Mouse (Mus musculus): Measurements from ENCODE around the gene Galt.
A peak's percentile ranks its signal among the peaks of the same experiment; 100 is the strongest.
"Not testable (repeated sequence)": the region's sequence is repeated elsewhere in the genome, so short reads cannot be mapped to it uniquely, and the experiment has no call there.

Galt gene

DNA sequence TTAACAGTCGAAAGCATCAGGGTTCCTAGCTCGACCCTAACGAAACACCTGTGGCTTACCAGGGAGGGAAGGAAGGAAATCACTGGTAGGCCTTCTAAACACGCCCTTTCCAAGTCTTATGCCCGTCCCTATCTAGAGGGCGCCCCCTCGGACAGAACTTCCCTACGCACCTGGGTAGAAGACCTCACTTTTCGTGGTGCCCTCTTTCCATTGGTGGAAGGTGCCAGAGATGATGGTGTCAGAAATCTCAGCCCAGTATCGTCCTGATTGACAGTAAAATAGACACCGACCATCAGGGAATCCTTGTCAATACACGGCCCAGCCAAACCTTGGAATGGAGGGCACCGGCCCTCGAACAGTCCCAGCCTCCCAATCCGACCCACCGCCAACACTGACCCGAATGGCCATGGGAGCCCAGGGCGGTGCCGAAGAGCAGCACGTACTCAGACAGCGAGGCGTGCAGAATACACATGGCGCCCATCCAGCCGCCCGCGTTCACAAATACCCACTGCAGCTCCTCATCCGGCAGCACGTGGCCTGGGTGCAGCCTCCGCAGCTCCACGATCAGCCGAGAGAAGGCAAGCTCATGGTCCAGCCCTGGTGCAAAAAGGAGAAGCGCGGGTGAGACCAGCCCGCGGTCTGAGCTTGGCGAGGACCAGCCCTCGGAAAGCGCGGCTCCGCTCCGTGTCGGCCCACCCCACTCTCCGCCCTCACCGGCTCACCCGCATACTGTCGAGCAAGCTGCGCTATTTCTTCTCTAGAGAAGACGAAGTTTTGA is 14.5 kb upstream of the Galt start:
- DNase-seq: peak; percentile 33

DNA sequence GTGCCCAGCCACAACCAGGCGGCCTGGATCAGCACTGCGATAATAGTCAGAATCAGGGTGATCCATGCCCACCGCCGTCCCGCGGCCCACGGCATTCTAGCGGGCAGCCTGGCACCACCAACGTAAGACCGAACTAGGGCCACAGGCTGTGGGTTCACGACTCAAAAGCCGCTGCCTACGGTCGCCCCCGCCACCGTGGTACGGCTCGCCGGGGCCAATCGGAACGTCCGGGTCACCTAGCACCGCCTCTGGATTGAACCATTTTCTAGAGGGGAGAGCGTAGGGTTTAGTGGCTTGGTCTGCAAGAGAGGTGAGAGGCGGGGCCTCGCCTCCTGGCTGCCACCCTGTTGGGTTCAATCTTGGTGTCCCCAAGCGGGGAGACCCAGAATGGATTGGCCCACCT is 13.9 kb upstream of the Galt start:
- peak; percentile 97 for DNase-seq

DNA sequence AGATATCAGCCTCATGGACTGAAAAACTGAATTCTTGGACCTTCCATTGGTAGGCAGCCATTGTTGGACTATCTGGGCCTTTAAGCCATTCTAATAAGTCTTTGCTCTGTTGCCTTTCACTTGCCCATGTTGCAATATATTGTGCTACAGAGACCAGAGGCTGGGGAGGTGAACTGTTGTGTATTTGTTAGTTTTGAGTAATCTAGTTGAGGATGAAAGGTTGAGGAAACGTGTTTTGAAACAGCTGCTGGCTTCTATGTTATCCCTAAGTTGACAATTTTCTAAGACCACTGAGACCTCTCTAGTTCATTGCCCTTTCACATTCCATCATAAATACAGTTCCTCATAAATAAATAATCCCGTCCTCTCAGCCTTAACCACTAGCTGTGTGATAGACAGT is 10.9 kb upstream of the Galt start:
- DNase-seq: no peak

DNA sequence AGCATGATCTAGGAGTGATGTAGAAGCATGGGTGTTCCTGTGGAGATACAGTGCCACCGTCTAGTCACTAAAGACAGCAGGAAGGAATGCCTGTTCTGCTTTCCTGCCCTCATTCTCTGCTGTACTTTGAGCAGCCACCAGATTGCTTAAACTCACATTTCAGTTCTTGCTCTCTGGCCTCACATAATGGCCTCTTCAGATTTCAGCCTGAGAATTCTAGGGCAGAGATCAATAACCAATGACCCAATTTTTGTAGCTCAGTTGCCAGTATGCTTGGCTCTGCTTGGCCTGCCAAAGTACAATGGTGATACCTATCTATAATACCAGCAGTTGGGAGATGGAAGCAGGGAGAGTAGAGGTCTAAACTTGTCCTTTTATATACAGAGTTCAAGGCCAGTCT is 10.0 kb upstream of the Galt start:
- no peak for DNase-seq

DNA sequence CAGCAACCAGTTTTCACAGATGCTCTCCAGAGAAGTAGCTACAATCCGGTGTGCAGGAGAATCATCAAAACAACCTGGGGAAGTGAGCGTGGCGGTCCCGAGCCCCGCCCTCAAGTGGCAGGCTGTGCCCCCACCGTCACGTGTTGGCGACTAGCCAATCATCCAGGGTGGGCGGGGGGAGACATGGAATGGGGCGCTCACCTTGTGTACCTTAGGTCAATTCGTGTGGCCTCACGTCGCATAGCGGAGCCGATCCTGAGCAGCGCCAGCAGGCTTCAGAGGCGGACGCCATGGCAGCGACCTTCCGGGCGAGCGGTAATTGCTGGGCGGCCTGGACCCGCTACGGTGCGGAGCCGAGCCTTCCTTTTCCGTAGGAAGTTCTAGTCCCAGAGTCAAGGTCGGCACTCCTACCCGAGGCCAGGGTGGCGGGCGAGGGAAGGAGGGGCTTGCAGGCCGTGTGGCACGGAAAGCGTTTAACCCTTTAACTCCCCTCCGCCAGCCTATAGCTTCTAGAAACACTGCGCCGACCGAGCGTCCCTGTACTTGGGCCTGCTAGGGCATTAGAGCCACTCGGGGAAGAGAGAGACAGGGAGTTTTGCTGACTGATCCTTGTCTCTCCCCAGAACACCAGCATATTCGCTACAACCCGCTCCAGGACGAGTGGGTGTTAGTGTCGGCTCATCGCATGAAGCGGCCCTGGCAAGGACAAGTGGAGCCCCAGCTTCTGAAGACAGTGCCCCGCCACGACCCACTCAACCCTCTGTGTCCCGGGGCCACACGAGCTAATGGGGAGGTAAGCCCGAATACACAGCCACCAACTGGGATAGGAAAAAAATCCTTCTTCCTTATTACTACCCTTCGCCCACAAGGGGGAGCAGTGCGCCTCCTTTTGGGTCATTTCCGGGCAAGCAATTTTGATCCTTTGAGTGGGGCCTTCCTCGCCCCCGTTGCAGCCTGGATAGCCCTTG is 594 bp downstream of the Galt start, which contains the start of gene Sigmar1:
TSS of gene Sigmar1 (minus strand) at position 820 of the 968 bp plus-strand sequence.
- peak; percentile 91 for DNase-seq

GRCm38 (mm10) chr4:41756440-41756839 is 1.4 kb downstream of the Galt start:
- DNase-seq: no peak

DNA sequence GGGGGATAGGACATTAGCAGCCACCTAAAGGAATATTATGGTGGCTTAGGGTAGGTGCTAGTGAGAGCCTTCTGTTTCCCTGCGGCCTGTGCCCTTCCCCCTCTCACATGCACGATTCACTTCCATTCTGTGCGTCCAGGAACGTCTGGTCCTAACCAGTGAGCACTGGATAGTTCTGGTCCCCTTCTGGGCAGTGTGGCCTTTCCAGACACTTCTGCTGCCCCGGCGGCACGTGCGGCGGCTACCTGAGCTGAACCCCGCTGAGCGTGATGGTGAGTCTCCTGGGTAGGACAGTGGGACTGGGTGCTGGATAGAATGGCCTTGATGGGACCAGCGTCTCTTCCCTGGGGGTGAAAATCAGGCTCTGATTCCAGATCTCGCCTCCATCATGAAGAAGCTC is 2.3 kb downstream of the Galt start:
- no peak for DNase-seq

GRCm38 (mm10) chr4:41758021-41758420 is 3.0 kb downstream of the Galt start:
- no peak for DNase-seq

- no peak for DNase-seq
Measured at GRCm38 (mm10) chr4:41758701-41759100, 3.7 kb downstream of the Galt start.

- DNase-seq: no peak
Measured at GRCm38 (mm10) chr4:41759206-41759605, 4.2 kb downstream of the Galt start.

DNA sequence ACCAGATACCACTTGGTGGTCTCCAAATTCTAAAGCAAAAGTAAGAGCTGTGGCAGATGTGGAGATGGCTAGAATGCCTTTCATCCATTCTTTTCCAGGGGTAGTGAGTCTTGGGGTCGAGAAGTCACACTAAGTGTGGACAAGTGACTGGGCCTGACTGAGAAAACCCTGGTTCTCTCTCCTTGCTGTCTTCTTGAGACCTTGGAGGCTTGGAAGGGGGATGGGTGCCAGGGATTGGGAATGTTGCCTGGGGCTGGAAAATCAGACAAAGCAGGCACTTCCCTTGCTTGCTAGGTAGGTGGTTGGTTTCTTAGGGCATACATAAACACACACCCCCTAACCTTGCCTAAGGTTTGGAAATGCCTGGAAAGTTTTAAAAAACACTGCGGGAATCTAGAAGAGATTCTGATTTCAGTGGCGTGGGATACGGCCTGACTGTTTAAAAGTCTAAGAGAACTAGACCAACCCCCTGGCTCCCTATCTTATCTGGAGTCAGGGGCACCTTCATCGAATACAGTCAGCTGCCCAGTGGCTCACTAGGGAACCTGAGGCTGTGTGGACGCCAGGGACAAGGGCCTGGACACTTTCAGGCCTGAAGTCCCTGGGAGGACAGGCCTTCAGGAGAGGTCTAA is 4.7 kb downstream of the Galt start:
- no peak for DNase-seq

GRCm38 (mm10) chr4:41760288-41760721 is 5.3 kb downstream of the Galt start:
- DNase-seq: peak; percentile 91

DNA sequence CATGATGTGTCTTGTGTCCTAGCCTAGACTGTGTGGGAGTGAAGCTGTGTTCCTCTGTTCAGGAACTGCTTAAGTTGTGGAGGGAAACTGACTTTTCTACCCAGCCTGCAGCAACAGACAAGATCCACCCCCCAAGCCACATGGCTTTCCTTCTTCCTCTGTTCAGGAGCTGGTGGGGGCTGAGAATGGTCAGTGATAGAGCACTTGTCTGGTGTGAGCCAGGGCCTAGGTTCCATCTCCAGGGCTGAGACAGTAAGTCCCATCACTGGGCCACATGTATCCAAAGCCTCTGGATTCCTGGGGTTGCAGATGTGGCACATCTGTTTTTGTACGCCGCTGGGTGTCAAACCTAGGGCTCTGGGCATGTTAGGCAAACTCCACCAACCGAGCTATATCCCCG is 5.9 kb downstream of the Galt start:
- no peak for DNase-seq

DNA sequence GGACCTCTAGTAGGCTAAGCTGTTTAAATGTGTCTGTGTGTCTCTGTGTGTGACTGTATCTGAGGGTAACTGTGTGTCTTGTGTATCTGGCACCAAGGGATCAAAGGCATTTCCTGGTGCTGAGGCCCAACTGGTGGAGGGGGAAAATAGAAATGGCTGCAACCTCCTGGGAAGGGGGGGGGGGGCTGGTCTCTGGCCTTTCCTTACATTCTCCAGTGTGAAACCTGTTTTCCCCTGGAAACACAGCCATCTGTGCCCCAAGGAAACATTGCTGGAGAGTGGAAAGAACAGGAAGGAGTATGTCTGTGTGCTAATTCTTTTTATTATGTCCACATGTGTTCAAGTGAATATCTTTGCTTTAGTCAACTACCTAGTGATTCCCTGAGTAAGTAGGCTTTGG is 6.7 kb downstream of the Galt start:
- no peak for DNase-seq

DNA sequence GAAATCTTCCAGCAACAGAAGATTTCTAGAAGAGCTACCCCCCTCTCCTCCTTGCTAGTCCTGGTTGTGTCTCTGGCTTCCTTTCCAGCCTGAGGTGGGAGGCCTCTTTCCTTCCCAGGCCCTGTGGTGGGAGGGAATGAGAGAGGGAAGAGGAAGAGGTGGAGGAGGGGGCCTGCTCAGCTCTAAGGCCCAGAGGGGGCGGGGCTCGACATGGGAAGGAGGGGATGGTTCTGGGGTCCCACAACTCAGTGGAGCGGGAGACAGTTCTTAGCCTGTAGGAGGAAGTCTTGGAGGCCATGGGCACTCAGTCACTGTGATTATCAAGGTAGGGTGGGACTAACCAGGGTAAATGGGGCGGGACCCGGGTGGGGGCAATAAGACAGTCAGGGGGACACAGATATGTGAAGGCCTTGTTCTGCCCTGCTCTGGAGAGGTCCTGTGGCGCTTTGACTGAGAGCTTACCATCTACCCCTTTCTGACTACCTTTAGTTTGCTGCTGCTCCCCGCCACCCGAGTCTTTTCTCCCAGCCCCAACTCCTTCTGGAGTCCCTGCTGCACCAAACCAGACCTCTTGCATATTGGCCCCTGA is 7.2 kb downstream of the Galt start:
- peak; percentile 87 for DNase-seq

- peak; percentile 73 for DNase-seq
Measured at GRCm38 (mm10) chr4:41762688-41763114, 7.7 kb downstream of the Galt start.

DNA sequence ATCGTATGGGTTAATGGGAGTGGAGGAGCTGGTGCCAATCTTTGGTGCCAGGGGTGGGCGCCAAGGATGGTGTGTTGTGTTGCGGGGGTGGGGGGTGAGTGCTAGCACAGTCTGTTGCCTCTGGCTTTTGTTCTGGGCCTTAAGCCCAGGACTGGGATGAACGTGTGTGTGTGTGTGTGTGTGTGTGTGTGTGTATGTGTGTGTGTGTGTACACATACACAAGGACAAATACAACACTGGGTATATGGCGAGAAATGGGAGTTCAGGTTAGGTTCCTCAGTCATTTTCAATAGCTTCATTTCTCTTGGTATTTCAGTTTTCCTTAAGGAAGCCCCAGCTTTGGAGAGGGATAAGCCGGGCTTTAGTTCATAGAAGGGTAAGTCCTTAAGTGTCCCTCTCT is 8.1 kb downstream of the Galt start:
- not testable (repeated sequence) for DNase-seq

DNA sequence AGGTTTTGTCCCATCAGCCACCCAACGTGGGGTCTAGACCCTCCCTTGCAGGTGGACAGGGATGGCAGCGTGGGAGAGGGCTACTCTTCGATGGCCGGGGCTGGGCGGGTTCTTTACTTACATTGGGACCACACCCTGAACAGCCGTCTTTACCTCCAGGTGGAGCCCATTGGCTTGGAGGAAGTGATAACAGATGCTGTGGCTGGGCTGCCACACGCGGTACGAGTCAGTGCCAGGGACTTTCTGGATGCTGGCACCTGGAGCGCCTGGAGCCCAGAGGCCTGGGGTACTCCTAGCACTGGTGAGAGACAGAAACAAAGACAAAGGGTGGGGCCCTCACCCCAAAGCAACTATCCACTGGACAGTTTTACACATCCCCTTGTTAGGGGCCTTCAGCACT is 12.3 kb downstream of the Galt start:
- not testable (repeated sequence) for DNase-seq

DNA sequence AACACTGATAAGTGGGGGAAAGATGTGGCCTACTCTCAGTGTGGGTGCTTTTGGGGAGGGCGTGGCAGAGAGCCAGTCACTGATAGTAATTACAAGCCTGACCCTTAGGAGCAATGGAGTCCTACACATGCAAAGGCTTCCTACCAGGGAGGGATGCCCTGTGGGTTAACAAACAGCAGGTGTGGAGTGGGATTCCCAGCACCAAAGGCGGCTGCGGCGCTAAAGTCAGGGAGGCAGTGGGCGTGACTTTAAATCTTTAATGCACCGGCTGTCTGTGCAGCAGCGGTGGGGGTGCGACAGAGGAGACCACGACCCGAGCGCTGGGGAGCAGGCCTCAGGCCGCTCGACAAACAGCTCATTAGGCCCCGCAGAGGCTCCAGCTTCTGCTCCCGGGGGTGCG is 17.9 kb downstream of the Galt start:
- peak; percentile 44 for DNase-seq

DNA sequence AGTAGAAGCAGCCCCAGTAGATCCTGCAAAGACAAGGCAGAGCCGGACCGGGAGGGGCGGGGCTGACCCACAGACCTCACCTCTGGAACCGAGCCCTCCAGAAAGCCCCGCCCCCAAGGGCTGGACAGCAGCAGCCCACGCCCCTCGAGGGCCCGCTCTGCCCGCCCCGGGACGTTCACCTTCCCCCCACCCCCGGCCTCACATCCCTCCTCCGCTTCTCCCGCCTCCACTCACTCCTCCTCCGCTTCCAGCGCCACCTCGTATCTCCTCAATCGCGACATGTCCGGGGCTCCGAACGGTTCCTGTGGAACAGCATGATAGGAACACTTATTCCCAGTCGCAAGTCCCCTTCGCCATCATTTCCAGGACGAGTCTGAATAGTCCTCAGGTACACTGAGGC is 18.5 kb downstream of the Galt start:
- DNase-seq: peak; percentile 78

DNA sequence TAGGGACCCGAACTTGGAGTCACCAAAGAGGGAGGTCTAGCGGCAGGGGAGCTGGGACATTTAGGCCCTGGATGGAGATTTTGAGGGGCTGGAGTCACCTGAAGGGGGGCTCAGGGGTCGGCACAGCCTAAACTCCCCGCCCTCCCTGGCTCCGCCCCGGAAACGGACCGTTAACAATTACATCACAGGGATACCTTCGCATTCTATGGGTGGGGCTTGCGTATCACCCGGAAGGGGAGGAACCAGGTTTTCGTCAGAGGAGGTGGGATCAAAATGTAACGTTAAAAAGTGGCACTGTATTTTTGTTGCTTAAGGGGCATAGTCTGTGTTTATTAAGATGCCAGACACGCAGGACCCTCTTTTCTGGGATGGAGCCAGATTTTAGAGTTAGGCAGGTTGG is 19.0 kb downstream of the Galt start, which contains the start of gene Ccl27a:
TSS of gene Ccl27a (minus strand) at position 246 of the 400 bp plus-strand sequence.
- peak; percentile 91 for DNase-seq

DNA sequence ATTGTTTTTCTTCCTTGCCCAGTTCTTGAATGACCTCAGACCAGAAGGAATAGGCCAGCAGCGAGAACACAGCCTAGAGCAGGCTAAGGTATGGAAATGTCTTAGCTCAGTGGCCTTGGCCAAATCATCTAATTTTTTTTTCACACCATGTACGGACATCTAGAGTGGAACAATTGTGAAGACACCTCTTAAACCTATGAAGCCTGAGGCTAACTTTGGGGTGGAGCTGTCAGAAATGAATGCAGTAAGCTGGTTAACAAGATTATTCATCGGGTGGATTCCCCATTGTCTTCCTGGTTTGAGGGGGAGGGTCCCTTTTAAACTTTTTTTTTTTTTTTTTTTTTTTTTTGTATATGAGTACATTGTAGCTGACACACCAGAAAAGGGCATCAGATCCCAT is 19.5 kb downstream of the Galt start:
- not testable (repeated sequence) for DNase-seq

DNA sequence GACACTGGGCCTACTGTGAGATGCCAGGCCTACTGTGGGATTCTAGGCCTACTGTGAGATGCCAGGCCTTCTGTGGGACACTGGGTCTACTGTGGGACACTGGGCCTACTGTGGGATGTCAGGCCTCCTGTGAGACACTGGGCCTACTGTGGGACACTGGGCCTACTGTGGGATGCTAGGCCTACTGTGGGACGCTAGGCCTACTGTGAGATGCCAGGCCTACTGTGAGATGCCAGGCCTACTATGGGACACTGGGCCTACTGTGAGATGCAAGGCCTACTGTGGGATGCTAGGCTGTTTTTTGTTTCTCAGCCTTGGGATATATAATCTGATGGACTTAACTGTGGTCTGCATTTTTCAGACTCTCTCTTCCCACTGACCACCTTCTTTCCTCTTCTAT is 20.8 kb downstream of the Galt start:
- DNase-seq: not testable (repeated sequence)
